Mouse (Mus musculus) T-cell, adult 2 months (primary cell): ENCODE results near the gene Ube2c.

Source experiments
- DNase-seq: peaks from one replicate; pipeline ENCODE4 v3.0.0; 2022; ENCODE audit warnings: low spot score

Gene Ube2c

DNA sequence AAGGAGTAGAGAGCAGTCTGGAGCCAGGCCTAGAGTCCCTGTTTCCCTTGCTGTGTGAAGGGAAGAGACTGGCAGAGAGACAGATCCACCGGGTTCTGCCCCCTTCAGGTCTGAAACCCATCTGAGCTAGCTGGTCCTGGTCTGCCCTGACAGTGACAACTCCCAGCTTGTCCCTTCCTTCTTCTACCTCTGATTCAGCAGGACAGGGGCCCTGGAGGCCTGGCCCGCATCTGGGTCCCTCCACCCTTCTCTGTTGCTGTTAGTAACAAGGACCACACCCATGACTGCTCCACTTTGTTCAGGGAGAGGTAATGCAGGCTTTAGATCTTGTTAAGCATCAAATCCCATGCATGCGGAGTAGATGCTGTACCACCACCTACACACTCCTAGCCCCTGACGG, 18.7 kb downstream of the Ube2c start:
- no peak for DNase-seq

DNA sequence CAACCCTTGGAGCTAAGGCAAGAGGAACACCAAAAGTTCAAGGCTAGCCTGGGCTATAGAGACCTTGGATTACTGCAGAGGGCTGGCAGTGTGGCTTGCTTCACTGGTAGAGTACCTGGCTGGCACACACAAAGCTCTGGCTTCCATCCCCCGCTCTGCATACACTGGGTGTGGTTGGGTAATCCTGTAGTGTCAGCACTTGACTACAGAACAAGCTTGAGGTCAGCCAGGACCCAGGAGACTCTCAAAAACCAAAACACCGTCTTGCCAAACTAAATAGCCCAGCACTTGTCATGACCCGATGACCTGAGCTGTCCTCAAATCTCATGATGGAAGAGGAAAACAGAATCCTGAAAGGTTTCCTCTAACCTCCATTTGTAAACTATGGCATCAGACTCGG, 20.8 kb downstream of the Ube2c start:
- DNase-seq: no peak

DNA sequence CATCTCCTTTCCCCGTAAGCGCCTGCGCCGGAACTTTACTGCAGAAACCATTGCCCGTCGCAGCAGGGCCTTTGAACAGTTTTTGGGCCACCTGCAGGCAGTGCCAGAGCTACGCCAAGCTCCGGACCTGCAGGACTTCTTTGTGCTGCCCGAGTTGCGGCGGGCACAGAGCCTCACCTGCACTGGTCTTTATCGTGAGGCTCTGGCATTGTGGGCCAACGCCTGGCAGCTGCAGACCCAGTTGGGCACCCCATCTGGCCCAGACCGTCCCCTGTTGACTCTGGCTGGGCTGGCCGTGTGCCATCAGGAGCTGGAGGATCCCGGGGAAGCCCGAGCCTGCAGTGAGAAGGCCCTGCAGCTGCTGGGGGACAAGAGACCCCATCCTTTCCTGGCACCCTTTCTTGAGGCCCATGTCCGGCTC, 22.2 kb downstream of the Ube2c start:
- DNase-seq: no peak

DNA sequence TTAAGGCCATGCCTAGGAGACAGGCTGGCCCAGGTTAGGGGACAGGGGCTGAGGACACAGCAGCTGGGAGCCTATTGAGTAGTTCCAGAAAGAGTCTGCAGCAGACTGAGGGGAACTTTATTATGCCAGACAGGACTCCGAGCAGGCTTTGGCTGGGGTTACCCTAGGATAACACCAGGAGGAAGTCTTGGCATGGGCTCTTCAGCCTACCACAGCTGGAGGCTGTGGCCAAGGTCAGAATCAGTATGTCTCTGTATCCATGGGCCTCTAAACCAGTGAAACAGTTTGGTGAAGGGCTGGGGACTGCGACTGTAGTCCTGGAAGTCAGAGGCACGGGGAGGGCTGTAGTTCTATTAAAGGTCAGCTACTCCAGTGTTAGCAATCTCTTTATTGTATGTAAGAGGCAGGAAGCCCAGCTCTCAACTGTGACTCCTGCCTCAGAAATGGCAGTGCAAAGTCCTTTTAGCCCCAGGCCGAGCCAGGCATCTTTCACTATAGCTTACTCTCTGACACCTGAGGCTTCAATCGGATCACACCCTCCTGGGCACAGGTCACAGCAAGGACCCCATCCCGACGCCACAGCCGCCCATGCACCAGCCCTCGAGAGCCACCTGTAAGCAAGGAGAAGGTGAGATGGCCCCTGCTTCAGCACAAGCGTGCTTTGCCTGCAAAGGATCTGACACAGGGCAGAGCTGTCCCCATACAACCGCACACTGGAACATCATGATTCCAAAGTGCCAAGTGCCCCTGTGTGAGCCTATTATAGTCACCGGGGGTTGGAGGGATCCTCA, 22.9 kb downstream of the Ube2c start:
- no peak for DNase-seq

DNA sequence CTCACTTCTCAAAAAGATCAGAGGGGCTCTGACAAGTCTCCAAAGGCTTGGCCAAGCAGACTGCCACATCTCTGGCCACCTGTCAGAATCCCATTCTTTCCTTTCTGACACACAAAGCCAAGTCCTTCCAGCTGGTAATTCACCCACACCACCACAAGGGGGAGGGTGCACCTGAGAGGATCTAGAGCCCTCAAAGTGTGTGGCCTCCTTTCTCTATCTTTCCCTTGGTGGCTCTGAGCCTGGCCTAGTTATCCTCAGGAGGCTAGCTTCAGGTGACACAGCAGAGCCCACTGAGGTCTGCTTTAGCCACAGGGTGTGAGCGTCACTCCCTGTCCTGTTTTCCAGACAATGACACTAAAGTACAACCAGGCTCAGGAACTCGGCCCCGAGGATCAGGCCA, 23.5 kb downstream of the Ube2c start:
- DNase-seq: peak; percentile 56

DNA sequence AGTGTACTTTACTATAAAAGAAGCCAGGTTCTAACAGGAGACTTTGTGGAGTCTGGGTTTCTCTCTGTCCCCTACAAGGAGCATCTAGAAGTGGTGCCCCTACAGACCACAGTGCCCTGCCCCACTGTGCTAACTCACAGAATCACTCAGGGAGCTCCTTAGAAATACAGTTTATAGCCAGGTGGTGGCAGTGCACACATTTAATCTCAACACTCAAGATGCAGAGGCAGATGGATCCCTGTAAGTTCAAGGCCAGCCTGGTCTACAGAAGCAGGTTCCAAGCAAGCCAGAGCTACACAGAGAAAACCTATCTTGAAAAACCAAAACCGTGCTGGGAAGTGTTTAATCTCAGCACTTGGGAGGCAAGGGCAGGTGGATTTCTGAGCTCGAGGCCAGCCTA, 24.1 kb downstream of the Ube2c start:
- peak; percentile 18 for DNase-seq

DNA sequence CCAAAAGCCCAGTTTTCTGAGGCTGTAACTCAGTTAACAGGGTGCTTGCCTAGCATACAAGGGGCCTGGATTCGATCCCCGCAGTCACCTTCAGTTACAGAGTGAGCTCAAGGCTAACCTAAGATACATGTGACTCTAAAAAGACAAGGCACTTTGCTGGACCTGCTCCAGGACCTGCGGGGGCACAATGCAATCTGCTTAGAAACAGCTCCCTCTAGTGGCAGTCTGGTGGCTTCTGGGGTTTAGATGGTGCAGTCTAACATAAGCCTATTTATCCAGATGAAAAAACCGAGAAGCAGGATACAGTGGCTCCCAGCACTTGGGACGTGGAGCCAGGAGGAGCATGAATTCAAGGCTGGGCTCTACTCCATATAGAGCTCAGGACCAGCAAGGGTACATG, 24.6 kb downstream of the Ube2c start:
- peak; percentile 75 for DNase-seq

DNA sequence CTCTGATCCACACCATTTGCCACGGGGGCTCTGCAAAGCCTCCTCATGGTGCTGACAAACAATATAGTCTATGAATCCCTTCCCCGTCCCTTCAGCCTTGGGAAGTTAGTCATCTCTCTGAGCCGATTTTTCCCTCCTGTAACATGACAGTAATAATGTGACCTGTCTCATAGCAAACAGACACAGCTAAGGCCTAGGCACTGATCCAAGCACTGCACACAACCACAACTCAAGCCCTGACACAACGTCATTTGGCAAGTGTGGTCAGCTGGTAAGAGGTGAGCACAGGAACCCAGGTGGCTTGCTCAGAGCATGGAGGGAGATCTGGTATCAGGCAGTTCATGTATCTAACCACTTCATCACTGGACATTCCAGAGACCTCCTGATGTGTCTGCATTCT, 26.2 kb downstream of the Ube2c start:
- DNase-seq: no peak

DNA sequence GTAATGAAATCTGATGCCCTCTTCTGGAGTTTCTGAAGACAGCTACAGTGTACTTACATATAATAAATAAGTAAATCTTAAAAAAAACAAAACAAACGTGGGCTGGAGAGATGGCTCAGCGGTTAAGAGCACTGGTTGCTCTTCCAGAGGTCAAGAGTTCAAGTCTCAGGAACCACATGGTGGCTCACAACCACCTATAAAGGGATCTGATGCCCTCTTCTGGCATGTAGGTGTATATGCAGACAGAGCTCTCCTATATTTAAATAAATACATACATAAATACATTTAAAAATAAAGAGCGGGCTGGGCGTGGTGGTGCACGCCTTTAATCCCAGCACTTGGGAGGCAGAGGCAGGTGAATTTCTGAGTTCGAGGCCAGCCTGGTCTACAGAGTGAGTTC, 28.9 kb downstream of the Ube2c start:
- peak; percentile 25 for DNase-seq

DNA sequence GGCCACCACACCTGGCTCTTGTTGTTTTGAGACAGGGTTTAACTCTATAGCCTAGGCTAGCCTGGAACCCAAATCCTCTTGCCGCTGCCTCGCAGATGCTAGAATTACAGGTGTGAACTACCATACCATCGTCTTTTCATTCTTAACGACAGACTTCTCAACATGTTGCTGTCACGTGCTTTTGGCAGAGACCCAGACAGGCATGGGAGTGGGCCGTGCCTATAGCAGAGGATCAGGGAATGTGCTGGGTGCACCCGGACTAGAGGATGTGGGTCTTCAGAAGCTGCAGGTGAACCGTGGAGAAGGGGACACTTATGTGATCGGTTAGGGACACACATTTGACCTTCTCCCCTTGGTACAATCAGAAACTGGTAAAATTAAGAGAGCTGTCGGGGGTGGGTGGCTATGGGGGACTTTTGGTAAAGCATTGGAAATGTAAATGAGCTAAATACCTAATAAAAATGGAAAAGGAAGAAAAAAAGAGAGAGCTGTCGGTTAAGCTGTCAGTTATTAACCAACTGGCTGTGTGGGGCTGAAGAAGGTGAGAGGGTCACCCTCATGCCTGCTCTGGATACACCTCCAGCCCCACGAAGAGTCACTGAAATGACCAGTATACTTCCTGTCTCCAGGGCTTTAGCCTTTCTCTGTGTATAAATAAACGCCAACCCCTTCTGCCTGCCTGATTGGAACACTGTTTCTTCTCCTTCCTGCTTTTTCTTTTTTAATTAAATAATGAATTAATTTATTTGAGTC, 30.7 kb downstream of the Ube2c start:
- DNase-seq: no peak

DNA sequence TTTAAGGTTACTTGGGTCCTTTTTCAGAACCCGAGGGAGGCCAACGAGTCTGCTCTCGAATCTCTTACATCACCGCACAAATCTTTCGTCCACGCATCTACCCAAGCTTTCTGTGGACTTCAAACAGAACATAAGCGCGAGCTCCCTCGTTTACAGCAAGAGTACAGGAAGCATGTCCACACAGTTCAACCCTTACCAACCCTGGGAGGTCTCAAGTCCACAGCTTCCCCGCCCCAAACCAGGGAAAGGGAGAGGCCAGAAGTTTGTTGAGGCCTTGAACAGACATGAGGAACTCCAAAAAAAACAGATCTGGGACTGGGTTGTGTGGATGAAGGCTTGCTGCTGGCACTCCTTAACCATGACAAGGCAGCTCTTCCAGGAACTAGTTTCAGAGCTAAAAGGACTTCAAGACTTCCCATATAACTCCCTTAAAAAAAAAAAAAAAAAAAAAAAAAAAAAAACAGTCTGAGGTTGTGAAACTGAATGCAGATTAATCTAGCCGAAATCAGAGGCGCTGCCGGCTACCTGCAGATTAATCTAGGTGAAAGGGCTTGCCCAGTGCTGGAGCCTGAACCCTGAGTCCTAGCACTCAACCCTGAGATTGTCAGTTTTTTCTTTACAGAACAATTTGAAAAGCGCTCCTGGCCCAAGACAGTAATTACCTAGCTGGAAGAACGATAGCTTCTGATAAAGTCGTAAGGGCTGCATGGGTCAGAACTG, 33.7 kb downstream of the Ube2c start:
- no peak for DNase-seq

DNA sequence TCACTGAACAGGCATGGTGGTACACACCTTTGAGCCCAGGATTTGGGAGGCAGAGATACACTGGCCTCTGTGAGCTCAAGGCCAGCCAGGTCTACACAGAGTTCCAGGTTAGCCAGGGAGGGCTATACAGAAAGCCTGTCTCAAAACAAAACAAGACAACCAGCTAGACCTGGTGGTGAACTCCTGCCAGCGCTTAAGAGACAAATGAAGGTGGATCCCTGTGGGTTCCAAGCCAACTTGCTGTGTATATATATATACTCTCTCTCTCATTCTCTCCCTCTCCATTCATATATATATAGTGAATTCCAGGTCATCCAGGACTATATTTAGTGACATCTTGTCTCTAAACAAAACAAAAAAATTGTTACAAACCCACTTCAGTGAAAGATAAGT, 34.2 kb downstream of the Ube2c start:
- no peak for DNase-seq

DNA sequence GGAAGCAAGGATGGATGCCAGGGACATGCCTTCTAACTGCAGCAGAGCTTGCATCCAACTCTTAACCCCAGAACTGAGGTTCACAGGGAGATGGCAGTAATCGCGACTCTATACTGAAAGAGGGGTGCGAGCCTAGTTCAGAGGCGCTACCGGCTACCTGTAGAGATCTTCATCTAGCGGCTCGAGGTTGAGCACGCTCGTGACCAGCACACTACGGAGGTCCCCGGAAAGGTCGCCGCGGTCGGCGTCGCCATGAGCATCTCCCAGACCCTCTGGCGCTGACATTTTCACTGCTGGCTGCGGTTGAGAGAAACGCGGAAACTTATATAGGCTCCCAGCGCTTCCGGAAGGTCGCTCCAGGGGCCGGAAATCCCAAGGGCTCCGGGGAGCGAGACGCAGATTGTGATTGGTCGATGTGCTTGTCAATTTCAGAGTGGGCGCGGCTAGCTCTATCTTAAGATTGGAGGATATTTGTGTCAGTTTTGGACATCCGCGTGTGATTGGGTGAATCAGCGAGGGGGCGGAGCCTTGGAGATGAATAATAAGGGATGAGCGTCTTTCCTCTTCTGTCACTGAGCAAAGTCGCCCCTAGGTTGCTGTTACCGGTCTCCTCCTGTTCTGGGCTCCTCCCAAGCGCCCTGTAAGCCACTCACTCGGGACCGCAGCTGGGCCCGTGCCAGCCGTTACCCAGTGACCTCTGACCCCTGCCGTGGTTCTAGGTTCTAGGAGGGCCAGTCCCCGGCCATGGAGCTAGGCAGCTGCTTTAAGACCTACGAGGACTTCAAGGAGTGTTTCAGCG, 35.0 kb downstream of the Ube2c start, which contains the start of the genes Acot8 and Zswim3:
Gene Acot8 (minus strand): TSS at position 350 of the 799 bp plus-strand sequence.
Gene Zswim3 (plus strand): TSS at position 566 of the 799 bp plus-strand sequence.
- DNase-seq: peak; percentile 98

DNA sequence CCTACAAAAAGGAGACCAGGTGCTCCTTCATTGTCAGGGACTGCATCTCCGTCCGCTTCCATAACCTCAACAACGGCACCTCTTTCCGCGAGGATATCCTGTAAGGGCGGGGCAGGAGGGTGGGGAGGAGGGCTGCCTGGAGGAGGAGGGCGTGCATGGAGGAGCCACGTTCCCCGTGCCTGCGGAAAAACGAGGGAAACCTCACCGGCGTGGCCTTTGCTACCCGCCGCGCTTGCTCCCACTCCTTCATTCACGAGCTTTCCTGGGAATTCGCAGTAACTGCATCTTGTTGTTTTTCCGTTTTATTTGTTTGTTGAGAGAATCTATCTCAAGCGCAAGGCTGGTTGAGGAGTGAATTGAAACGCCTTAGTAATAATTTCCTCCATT, 35.6 kb downstream of the Ube2c start:
- DNase-seq: no peak

DNA sequence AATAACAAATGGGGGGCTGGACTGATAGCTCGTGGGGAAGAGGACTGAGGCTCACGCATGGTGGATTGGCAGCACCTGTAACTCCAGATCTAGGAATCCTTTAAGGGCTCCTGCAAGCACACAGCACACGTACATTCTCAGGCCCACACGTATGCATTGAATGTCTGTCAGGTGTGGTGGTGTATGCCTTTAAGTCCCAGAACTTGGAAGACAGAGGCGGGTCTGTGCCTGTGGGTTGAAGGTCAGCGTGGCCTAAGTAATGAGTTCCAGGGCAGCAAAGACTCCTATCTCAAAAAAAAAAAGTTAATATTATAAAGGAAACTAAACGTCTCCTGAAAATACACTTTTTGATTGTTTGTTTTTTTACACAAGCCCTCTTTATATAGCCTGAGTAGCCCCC, 36.9 kb downstream of the Ube2c start:
- DNase-seq: no peak

DNA sequence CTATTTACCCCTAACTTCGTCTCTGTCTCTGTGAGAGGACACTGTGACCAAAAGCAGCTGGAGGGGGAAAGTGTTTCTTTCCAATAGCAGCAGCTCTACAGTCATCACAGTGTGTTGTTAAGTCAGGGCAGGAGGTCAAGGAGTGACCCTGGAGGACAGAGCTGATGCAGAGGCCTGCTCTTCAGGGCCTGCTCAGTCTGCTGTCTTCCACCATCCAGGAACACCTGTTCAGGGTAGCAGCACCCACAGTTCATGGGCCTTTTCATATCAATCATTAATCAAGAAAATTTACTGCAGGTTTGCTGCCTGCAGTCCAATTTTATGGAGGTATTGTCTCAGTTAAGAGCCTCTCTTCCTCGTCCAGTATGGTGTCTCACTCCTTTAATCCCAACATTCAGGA, 43.9 kb downstream of the Ube2c start:
- DNase-seq: no peak

DNA sequence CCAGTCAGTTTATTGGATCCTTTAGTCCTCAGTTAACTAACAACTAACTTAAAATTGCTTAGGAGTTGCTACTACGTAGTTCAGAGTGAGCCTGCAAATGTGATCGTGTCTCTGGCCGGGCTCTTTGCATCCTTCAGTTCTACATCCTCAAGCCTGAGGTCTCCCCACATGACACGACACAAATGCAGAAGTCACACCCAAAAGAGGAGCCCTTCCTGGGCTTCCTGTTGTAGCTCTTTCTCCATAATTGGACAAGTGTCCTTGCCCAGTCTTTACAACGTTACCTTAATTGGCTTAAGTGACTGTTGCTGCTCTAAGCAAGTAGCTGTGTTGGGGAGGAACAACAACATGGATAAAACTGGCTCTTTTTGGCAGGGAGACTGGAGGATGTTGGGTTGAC, 45.6 kb downstream of the Ube2c start:
- DNase-seq: no peak

DNA sequence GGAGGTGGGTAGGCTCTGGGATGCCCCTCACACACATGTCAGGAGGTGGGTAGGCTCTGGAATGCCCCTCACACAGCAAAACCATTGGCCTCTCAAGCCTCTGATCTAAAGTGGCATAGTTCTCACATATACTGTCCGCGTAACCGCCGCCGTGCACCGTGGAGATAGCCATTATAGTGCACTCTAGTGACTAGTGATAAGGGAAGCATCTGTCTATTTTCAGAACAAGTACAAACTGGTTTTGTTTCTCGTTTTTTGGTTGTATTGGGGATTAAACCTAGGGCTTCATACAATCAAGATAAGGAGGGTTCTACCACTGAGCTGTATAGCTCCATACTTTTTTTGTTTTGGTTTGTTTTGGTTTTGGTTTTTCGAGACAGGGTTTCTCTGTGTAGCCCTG, 46.1 kb downstream of the Ube2c start:
- no peak for DNase-seq

DNA sequence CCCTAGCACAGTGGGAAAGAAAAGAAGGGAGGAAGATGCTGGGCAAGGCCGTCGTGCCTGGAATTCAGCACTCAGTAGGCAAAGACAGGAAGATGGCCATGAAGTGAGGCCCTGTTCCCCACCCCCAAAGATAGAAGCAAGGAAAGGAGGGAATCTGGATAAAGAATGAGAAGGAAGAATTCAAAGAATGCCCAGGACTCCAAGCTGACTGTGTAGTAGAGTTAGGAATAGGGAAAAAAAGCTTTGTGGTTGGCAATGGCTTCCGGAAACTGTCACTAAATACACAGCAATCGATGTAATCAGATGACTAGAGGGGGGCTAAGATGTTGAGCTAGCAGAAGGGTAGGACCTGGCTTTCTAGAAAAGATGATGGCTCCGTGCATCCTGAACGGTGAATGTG, 47.5 kb downstream of the Ube2c start:
- DNase-seq: no peak

DNA sequence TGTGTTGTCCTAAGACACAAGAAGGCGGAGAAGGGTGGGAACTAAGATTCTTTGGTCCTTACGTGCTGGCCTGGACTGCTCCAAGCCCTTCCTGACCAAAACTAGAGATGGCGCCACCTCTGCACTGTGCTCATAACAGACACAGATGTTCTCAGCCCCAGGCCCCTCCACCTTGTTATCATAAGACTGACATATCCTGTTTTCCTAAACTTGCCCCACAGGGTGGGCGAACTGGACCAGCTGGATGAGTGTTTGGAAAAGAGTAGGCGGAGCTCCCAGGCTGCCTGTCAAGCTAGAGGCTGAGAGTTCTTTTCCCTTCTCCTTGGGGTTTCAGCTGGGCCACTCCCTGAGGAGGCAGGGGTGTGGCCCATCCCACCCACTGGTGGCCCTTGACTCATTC, 48.0 kb downstream of the Ube2c start:
- DNase-seq: no peak

DNA sequence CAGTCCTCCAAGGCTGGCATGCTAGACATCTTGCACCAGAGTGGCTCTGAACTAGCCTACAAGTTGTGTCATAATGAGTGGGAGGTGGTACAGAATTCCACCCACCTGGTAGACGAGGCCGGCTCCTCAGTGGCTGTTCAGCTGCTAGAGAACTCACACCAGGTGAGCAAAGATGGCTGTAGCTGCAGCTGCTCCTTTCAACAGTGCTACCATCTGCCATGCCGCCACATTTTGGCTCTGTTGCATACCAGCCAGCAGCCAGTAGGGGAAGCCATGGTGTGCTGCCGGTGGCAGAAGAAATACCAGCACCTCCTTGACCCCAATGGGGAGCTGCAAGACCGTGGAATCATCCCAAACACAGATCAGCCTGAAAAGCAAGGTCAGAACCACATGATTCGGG, 51.4 kb downstream of the Ube2c start:
- DNase-seq: no peak

DNA sequence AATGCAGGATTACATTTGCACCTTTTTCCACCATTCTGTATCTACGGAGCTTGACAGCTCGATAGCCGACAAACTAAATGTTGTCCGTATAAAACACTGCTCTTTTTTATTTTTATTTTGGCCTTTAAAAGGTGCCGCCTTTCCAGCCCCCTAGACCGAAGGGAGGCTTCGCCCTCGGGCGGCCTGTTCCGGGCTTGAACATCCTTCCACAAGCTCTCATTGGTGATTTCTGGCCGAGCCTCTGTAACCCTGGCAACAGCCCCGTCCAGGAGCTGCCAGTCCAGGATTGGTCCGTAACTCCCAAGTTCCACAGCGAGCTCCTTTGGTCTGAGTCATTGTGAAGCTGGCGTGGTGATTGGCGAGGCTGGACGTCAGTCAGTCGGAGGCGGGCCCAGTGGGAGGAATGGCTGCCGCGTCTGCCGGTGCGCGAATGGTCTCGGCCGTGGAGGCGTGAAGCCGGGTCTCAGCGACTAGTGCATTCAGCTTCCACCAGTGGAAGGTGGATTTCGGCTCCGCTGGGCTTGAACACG, 53.0 kb downstream of the Ube2c start, which contains the start of gene Zswim1:
Gene Zswim1 (plus strand): TSS at position 51 of the 530 bp plus-strand sequence.
- peak; percentile 97 for DNase-seq
